Mouse (Mus musculus): ENCODE results near the gene Col5a1. TPM values are rescaled to one million over a fixed set of nuclear protein-coding genes. Genes with fewer than 3 reads are reported as not detected.

Col5a1 gene
- polyA plus RNA-seq, 1 experiment from 2014 or later = 29.0 TPM

- H3K27me3 ChIP-seq (ENCODE audit: control insufficient read depth, insufficient read depth, low read length) = no peaks in the 10 kb centered on the region
- no peaks in the 10 kb centered on the region for H3K4me1 ChIP-seq (replicated peaks; ENCODE audit: control insufficient read depth, insufficient read depth, low read length)
- DNase-seq (ENCODE audit: low spot score) (no peak), ATAC-seq (ENCODE audit: low FRiP score) (no peak)
- no peak overlapping the region for H3K27ac ChIP-seq (ENCODE audit: low read depth, low read length)
- no peaks in the 10 kb centered on the region for H3K9me3 ChIP-seq (ENCODE audit: control insufficient read depth, low read length)
- WGBS = 80% methylated on average over 6 of the region's 6 CpGs
- H3K36me3 ChIP-seq (ENCODE audit: control insufficient read depth, insufficient read depth, low read length) = no peaks in the 10 kb centered on the region
- no peak overlapping the region for H3K4me3 ChIP-seq (ENCODE audit: low read depth, low read length)
- no peak overlapping the region for H3K9ac ChIP-seq (ENCODE audit: low read depth, low read length)
- no peak overlapping the region for H3K4me2 ChIP-seq (replicated peaks; ENCODE audit: low read depth, low read length)
Measured at GRCm38 (mm10) chr2:28046311-28046710, 160.1 kb downstream of the Col5a1 start.

- ATAC-seq (ENCODE audit: low FRiP score) (no peak), DNase-seq (ENCODE audit: low spot score) (no peak)
- no peaks in the 10 kb centered on the region for H3K27me3 ChIP-seq (ENCODE audit: control insufficient read depth, insufficient read depth, low read length)
- no peaks in the 10 kb centered on the region for H3K4me1 ChIP-seq (replicated peaks; ENCODE audit: control insufficient read depth, insufficient read depth, low read length)
- no peak overlapping the region for H3K4me3 ChIP-seq (ENCODE audit: low read depth, low read length)
- H3K4me2 ChIP-seq (replicated peaks; ENCODE audit: low read depth, low read length) = no peak overlapping the region
- WGBS = 87% methylated on average over 7 of the region's 7 CpGs
- no peak overlapping the region for H3K9ac ChIP-seq (ENCODE audit: low read depth, low read length)
- no peak overlapping the region for H3K27ac ChIP-seq (ENCODE audit: low read depth, low read length)
- H3K9me3 ChIP-seq (ENCODE audit: control insufficient read depth, low read length) = no peaks in the 10 kb centered on the region
- no peaks in the 10 kb centered on the region for H3K36me3 ChIP-seq (ENCODE audit: control insufficient read depth, insufficient read depth, low read length)
Measured at GRCm38 (mm10) chr2:28047092-28047491, 160.9 kb downstream of the Col5a1 start.

GRCm38 (mm10) chr2:28059922-28060321, 173.7 kb downstream of the Col5a1 start:
- H3K27ac ChIP-seq (ENCODE audit: low read depth, low read length) = no peak overlapping the region
- no peak for ATAC-seq (ENCODE audit: low FRiP score)
- H3K36me3 ChIP-seq (ENCODE audit: control insufficient read depth, insufficient read depth, low read length) = no peaks in the 10 kb centered on the region
- no peak overlapping the region for H3K4me3 ChIP-seq (ENCODE audit: low read depth, low read length)
- no peaks in the 10 kb centered on the region for H3K4me1 ChIP-seq (replicated peaks; ENCODE audit: control insufficient read depth, insufficient read depth, low read length)
- H3K9me3 ChIP-seq (ENCODE audit: control insufficient read depth, low read length) = no peaks in the 10 kb centered on the region
- H3K27me3 ChIP-seq (ENCODE audit: control insufficient read depth, insufficient read depth, low read length) = no peaks in the 10 kb centered on the region
- DNase-seq (ENCODE audit: low spot score) = no peak
- 89% methylated on average over 1 of the region's 1 CpGs for WGBS
- H3K4me2 ChIP-seq (replicated peaks; ENCODE audit: low read depth, low read length) = no peak overlapping the region
- no peak overlapping the region for H3K9ac ChIP-seq (ENCODE audit: low read depth, low read length)

GRCm38 (mm10) chr2:28063711-28064338, 177.6 kb downstream of the Col5a1 start:
- ATAC-seq (ENCODE audit: low FRiP score) (no peak), DNase-seq (ENCODE audit: low spot score) (no peak)
- H3K9me3 ChIP-seq (ENCODE audit: control insufficient read depth, low read length) = no peaks in the 10 kb centered on the region
- H3K4me3 ChIP-seq (ENCODE audit: low read depth, low read length) = no peak overlapping the region
- no peak overlapping the region for H3K4me2 ChIP-seq (replicated peaks; ENCODE audit: low read depth, low read length)
- H3K4me1 ChIP-seq (replicated peaks; ENCODE audit: control insufficient read depth, insufficient read depth, low read length) = no peaks in the 10 kb centered on the region
- H3K9ac ChIP-seq (ENCODE audit: low read depth, low read length) = no peak overlapping the region
- WGBS = 88% methylated on average over 4 of the region's 4 CpGs
- no peak overlapping the region for H3K27ac ChIP-seq (ENCODE audit: low read depth, low read length)
- H3K36me3 ChIP-seq (ENCODE audit: control insufficient read depth, insufficient read depth, low read length) = no peaks in the 10 kb centered on the region
- H3K27me3 ChIP-seq (ENCODE audit: control insufficient read depth, insufficient read depth, low read length) = no peaks in the 10 kb centered on the region

GRCm38 (mm10) chr2:28064339-28065080, 178.3 kb downstream of the Col5a1 start:
- H3K9ac ChIP-seq (ENCODE audit: low read depth, low read length) = no peak overlapping the region
- no peak for ATAC-seq (ENCODE audit: low FRiP score)
- WGBS = 83% methylated on average over 7 of the region's 7 CpGs

GRCm38 (mm10) chr2:28065081-28065651, 178.9 kb downstream of the Col5a1 start:
- 86% methylated on average over 5 of the region's 5 CpGs for WGBS
- H3K9me3 ChIP-seq (ENCODE audit: control insufficient read depth, low read length) = no peaks in the 10 kb centered on the region
- no peak overlapping the region for H3K4me3 ChIP-seq (ENCODE audit: low read depth, low read length)
- H3K9ac ChIP-seq (ENCODE audit: low read depth, low read length) = no peak overlapping the region
- no peak overlapping the region for H3K27ac ChIP-seq (ENCODE audit: low read depth, low read length)
- H3K4me2 ChIP-seq (replicated peaks; ENCODE audit: low read depth, low read length) = no peak overlapping the region
- no peaks in the 10 kb centered on the region for H3K27me3 ChIP-seq (ENCODE audit: control insufficient read depth, insufficient read depth, low read length)
- DNase-seq (ENCODE audit: low spot score) (no peak), ATAC-seq (ENCODE audit: low FRiP score) (no peak)
- H3K36me3 ChIP-seq (ENCODE audit: control insufficient read depth, insufficient read depth, low read length) = no peaks in the 10 kb centered on the region
- H3K4me1 ChIP-seq (replicated peaks; ENCODE audit: control insufficient read depth, insufficient read depth, low read length) = no peaks in the 10 kb centered on the region

More at GRCm38 (mm10) chr2:28064339-28065080, 178.3 kb downstream of the Col5a1 start:
- no peaks in the 10 kb centered on the region for H3K4me1 ChIP-seq (replicated peaks; ENCODE audit: control insufficient read depth, insufficient read depth, low read length)
- no peaks in the 10 kb centered on the region for H3K9me3 ChIP-seq (ENCODE audit: control insufficient read depth, low read length)
- no peaks in the 10 kb centered on the region for H3K27me3 ChIP-seq (ENCODE audit: control insufficient read depth, insufficient read depth, low read length)
- H3K4me3 ChIP-seq (ENCODE audit: low read depth, low read length) = no peak overlapping the region
- no peaks in the 10 kb centered on the region for H3K36me3 ChIP-seq (ENCODE audit: control insufficient read depth, insufficient read depth, low read length)
- no peak for DNase-seq (ENCODE audit: low spot score)
- no peak overlapping the region for H3K4me2 ChIP-seq (replicated peaks; ENCODE audit: low read depth, low read length)
- no peak overlapping the region for H3K27ac ChIP-seq (ENCODE audit: low read depth, low read length)

GRCm38 (mm10) chr2:28066686-28067085, 180.5 kb downstream of the Col5a1 start:
- Histone ChIP-seq H3K4me1 (replicated peaks; ENCODE audit: control insufficient read depth, insufficient read depth, low read length) (no peaks in the 10 kb centered on the region), H3K27ac (ENCODE audit: low read depth, low read length) (no peak overlapping the region), H3K36me3 (ENCODE audit: control insufficient read depth, insufficient read depth, low read length) (no peaks in the 10 kb centered on the region), H3K9me3 (ENCODE audit: control insufficient read depth, low read length) (no peaks in the 10 kb centered on the region), H3K4me2 (replicated peaks; ENCODE audit: low read depth, low read length) (no peak overlapping the region), H3K4me3 (ENCODE audit: low read depth, low read length) (no peak overlapping the region), H3K27me3 (ENCODE audit: control insufficient read depth, insufficient read depth, low read length) (no peaks in the 10 kb centered on the region), H3K9ac (ENCODE audit: low read depth, low read length) (no peak overlapping the region)
- DNase-seq (ENCODE audit: low spot score) = no peak
- ATAC-seq (ENCODE audit: low FRiP score) = no peak
- 73% methylated on average over 5 of the region's 5 CpGs for WGBS

GRCm38 (mm10) chr2:28067175-28067574, 180.9 kb downstream of the Col5a1 start:
- no peak for DNase-seq (ENCODE audit: low spot score)
- Histone ChIP-seq H3K36me3 (ENCODE audit: control insufficient read depth, insufficient read depth, low read length) (no peaks in the 10 kb centered on the region), H3K4me1 (replicated peaks; ENCODE audit: control insufficient read depth, insufficient read depth, low read length) (no peaks in the 10 kb centered on the region), H3K4me2 (replicated peaks; ENCODE audit: low read depth, low read length) (no peak overlapping the region), H3K9ac (ENCODE audit: low read depth, low read length) (no peak overlapping the region), H3K27me3 (ENCODE audit: control insufficient read depth, insufficient read depth, low read length) (no peaks in the 10 kb centered on the region), H3K9me3 (ENCODE audit: control insufficient read depth, low read length) (no peaks in the 10 kb centered on the region), H3K4me3 (ENCODE audit: low read depth, low read length) (no peak overlapping the region), H3K27ac (ENCODE audit: low read depth, low read length) (no peak overlapping the region)
- ATAC-seq (ENCODE audit: low FRiP score) = no peak
- 75% methylated on average over 6 of the region's 6 CpGs for WGBS
